In genomic region chr1:167220303-167221174, GRCm38 (mm10) we compare ENCODE assay signal across 8 mouse cellular contexts.
A peak's percentile ranks its signal among the peaks of the same experiment; 100 is the strongest.
DNase-seq lines count a peak whose midpoint lies in the region; ATAC-seq and TF ChIP-seq lines count a peak whose summit lies in the region.

No protein-coding gene starts in this region.

- H3K79me2 ChIP-seq in C2C12 (ENCODE audit: control insufficient read depth, insufficient read depth): no peaks in the 10 kb centered on the region

- H3K4me1 ChIP-seq in bone marrow macrophage, adult 2 months (ENCODE audit: control insufficient read depth, insufficient read depth, low read length): peaks cover 3% of the 10 kb centered on the region
- H3K4me1 ChIP-seq in heart, postnatal 0 days (ENCODE audit: control insufficient read depth, insufficient read depth): no peaks in the 10 kb centered on the region
- H3K4me1 ChIP-seq in liver, embryonic 14.5 days (replicated peaks; ENCODE audit: control insufficient read depth in 2 of 2, insufficient read depth in 2 of 2, low read length in 1 of 2): no peaks in the 10 kb centered on the region
- no peaks in the 10 kb centered on the region for H3K4me1 ChIP-seq in neural tube, embryonic 13.5 days (replicated peaks)

- H3K27ac ChIP-seq in bone marrow macrophage, adult 2 months (ENCODE audit: insufficient read depth, low read depth, low read length): no peak overlapping the region
- H3K27ac ChIP-seq in heart, postnatal 0 days (ENCODE audit: low read depth): no peak overlapping the region
- no peak overlapping the region for H3K27ac ChIP-seq in liver, embryonic 14.5 days
- peak overlapping the region; percentile 34; the same call in 1 of the 2 replicates for H3K27ac ChIP-seq in neural tube, embryonic 13.5 days (replicated peaks)

- no peak for TF ChIP-seq EP300 in heart, postnatal 0 days (IDR thresholded peaks at IDR 0.05; ENCODE audit: low read depth)
- TF ChIP-seq EP300 in liver, embryonic 14.5 days (IDR thresholded peaks at IDR 0.05; ENCODE audit: low read depth): no peak

- H3K9me3 ChIP-seq in heart, postnatal 0 days (replicated peaks; ENCODE audit: control insufficient read depth, low read length): no peaks in the 10 kb centered on the region
- no peaks in the 10 kb centered on the region for H3K9me3 ChIP-seq in liver, embryonic 14.5 days (ENCODE audit: control insufficient read depth, low read length)
- H3K9me3 ChIP-seq in neural tube, embryonic 13.5 days: no peaks in the 10 kb centered on the region

- no peak overlapping the region for H3K4me2 ChIP-seq in heart, postnatal 0 days (ENCODE audit: low read depth, low read length)
- no peak overlapping the region for H3K4me2 ChIP-seq in liver, embryonic 14.5 days (ENCODE audit: low read depth)
- H3K4me2 ChIP-seq in neural tube, embryonic 13.5 days: no peak overlapping the region

- no peak overlapping the region for H3ac ChIP-seq in C2C12 (ENCODE audit: control insufficient read depth, insufficient read length, low read depth)

- H3K4me3 ChIP-seq in C2C12 (ENCODE audit: insufficient read depth, poor library complexity, severe bottlenecking): no peak overlapping the region
- H3K4me3 ChIP-seq in bone marrow macrophage, adult 2 months (ENCODE audit: insufficient read depth, low read length): no peak overlapping the region
- H3K4me3 ChIP-seq in heart, postnatal 0 days (ENCODE audit: low read depth, low read length): no peak overlapping the region
- no peak overlapping the region for H3K4me3 ChIP-seq in liver, embryonic 14.5 days (ENCODE audit: insufficient read depth in 1 of 2, low read depth in 2 of 2, low read length in 2 of 2)
- H3K4me3 ChIP-seq in neural tube, embryonic 13.5 days: no peak overlapping the region

- peak; percentile 81 for ATAC-seq in erythroblast, adult 5-6 weeks (replicated peaks; ENCODE audit: low FRiP score, poor library complexity, severe bottlenecking)
- peak; percentile 67; the same call in 1 of the 2 replicates for ATAC-seq in heart, postnatal 0 days (ENCODE audit: insufficient read depth, low read depth)
- ATAC-seq in liver, embryonic 14.5 days (ENCODE audit: insufficient read depth): peak; percentile 59
- peak; percentile 72 for ATAC-seq in neural tube, embryonic 13.5 days (ENCODE audit: low read depth)

- peaks cover 18% of the 10 kb centered on the region for H3K36me3 ChIP-seq in C2C12 (ENCODE audit: control insufficient read depth, insufficient read depth)
- H3K36me3 ChIP-seq in heart, postnatal 0 days (replicated peaks; ENCODE audit: control insufficient read depth, insufficient read depth, low read length): peaks cover 15% of the 10 kb centered on the region; the same call in 1 of the 2 replicates
- no peaks in the 10 kb centered on the region; the same call in 1 of the 2 replicates for H3K36me3 ChIP-seq in liver, embryonic 14.5 days (replicated peaks; ENCODE audit: control insufficient read depth, insufficient read depth, low read depth)
- H3K36me3 ChIP-seq in neural tube, embryonic 13.5 days: peaks cover 17% of the 10 kb centered on the region

- no peak overlapping the region for H3K9ac ChIP-seq in heart, postnatal 0 days (replicated peaks; ENCODE audit: low read depth, low read length)
- H3K9ac ChIP-seq in liver, embryonic 14.5 days (replicated peaks): no peak overlapping the region
- no peak overlapping the region for H3K9ac ChIP-seq in neural tube, embryonic 13.5 days

- no peak for TF ChIP-seq POLR2A in bone marrow macrophage, adult 2 months (IDR thresholded peaks at IDR 0.05; ENCODE audit: borderline replicate concordance, low read depth, low read length)

- WGBS in heart, postnatal 0 days: 6% methylated on average over 5 of the region's 5 CpGs
- 5% methylated on average over 5 of the region's 5 CpGs for WGBS in liver, embryonic 14.5 days (ENCODE audit: insufficient replicate concordance)
- WGBS in neural tube, embryonic 13.5 days: 2% methylated on average over 5 of the region's 5 CpGs

- DNase-seq in heart, postnatal 0 days (ENCODE audit: low spot score): peak; percentile 58
- peak; percentile 82 to 90 for DNase-seq in kidney, postnatal 25 days
- DNase-seq in liver, embryonic 14.5 days (ENCODE audit: low read depth in 3 of 3, low spot score in 3 of 3): peak; percentile 47 to 60 (median 49)
- DNase-seq in telencephalon, adult 2 months (ENCODE audit: low read depth, low spot score): peak; percentile 63

- peak; percentile 85 for TF ChIP-seq CTCF in C2C12 (IDR thresholded peaks at IDR 0.05; ENCODE audit: control insufficient read depth, insufficient read depth, insufficient read length)
- peak; percentile 83 for TF ChIP-seq CTCF in bone marrow macrophage, adult 2 months (IDR thresholded peaks at IDR 0.05; ENCODE audit: low read depth, low read length)
- TF ChIP-seq CTCF in heart, postnatal 0 days (IDR thresholded peaks at IDR 0.05; ENCODE audit: low read depth): peak; percentile 96
- peak; percentile 91 for TF ChIP-seq CTCF in liver, embryonic 14.5 days (IDR thresholded peaks at IDR 0.05; ENCODE audit: low read depth)

- H3K79me3 ChIP-seq in C2C12 (ENCODE audit: low read depth): no peaks in the 10 kb centered on the region

- no peaks in the 10 kb centered on the region for H3K27me3 ChIP-seq in C2C12 (ENCODE audit: control insufficient read depth, insufficient read depth, insufficient read length)
- H3K27me3 ChIP-seq in heart, postnatal 0 days (ENCODE audit: control insufficient read depth, insufficient read depth, low read length): no peaks in the 10 kb centered on the region
- no peaks in the 10 kb centered on the region for H3K27me3 ChIP-seq in liver, embryonic 14.5 days (ENCODE audit: control insufficient read depth, insufficient read depth, low read length)
- H3K27me3 ChIP-seq in neural tube, embryonic 13.5 days: no peaks in the 10 kb centered on the region

TF ChIP-seq in C2C12, 6 proteins besides CTCF, POLR2A, EP300 and RAD21:
- no peak for TF ChIP-seq MAX (IDR thresholded peaks at IDR 0.05)
- no peak for TF ChIP-seq USF1 (IDR thresholded peaks at IDR 0.05; ENCODE audit: low read depth)
- TF ChIP-seq MYOD1 (IDR thresholded peaks at IDR 0.05; ENCODE audit: control insufficient read depth, insufficient read length, low read depth): no peak
- no peak for TF ChIP-seq FOSL1 (IDR thresholded peaks at IDR 0.05; ENCODE audit: insufficient read depth, low read length, poor library complexity, severe bottlenecking)
- TF ChIP-seq CEBPB (IDR thresholded peaks at IDR 0.05; ENCODE audit: low read depth): no peak
- no peak for TF ChIP-seq MYOG (IDR thresholded peaks at IDR 0.05; ENCODE audit: control insufficient read depth, extremely low read depth, insufficient read length)
